Mouse (Mus musculus): ENCODE results near the gene Lrig3. TPM values are rescaled to one million over a fixed set of nuclear protein-coding genes. Genes with fewer than 3 reads are reported as not detected.

The Lrig3 gene
- polyA plus RNA-seq, 1 experiment, result 8.0 TPM

- Histone ChIP-seq H3K79me3 (ENCODE audit: low read depth) (peaks cover 24% of the 10 kb centered on the region), H3K79me2 (ENCODE audit: control insufficient read depth, insufficient read depth) (peaks cover 88% of the 10 kb centered on the region), H3K36me3 (ENCODE audit: control insufficient read depth, insufficient read depth) (peaks cover 9% of the 10 kb centered on the region), H3K27me3 (ENCODE audit: control insufficient read depth, insufficient read depth, insufficient read length) (no peaks in the 10 kb centered on the region), H3ac (ENCODE audit: control insufficient read depth, insufficient read length, low read depth) (no peak overlapping the region), H3K4me3 (ENCODE audit: insufficient read depth, poor library complexity, severe bottlenecking) (no peak overlapping the region)
- no peak for TF ChIP-seq MAX (IDR thresholded peaks at IDR 0.05)
- TF ChIP-seq MYOG (IDR thresholded peaks at IDR 0.05; ENCODE audit: control insufficient read depth, extremely low read depth, insufficient read length), result no peak
- TF ChIP-seq CEBPB (IDR thresholded peaks at IDR 0.05; ENCODE audit: low read depth), result no peak
- TF ChIP-seq MYOD1 (IDR thresholded peaks at IDR 0.05; ENCODE audit: control insufficient read depth, insufficient read length, low read depth), result no peak
- no peak for TF ChIP-seq USF1 (IDR thresholded peaks at IDR 0.05; ENCODE audit: low read depth)
- no peak for TF ChIP-seq FOSL1 (IDR thresholded peaks at IDR 0.05; ENCODE audit: insufficient read depth, low read length, poor library complexity, severe bottlenecking)
- no peak for TF ChIP-seq CTCF (IDR thresholded peaks at IDR 0.05; ENCODE audit: control insufficient read depth, insufficient read depth, insufficient read length)
Measured at GRCm38 (mm10) chr10:125988037-125988436, 22.1 kb downstream of the Lrig3 start.

GRCm38 (mm10) chr10:125989890-125990289 is 23.9 kb downstream of the Lrig3 start:
- Histone ChIP-seq H3K27me3 (ENCODE audit: control insufficient read depth, insufficient read depth, insufficient read length) (no peaks in the 10 kb centered on the region), H3K36me3 (ENCODE audit: control insufficient read depth, insufficient read depth) (peaks cover 9% of the 10 kb centered on the region), H3K4me3 (ENCODE audit: insufficient read depth, poor library complexity, severe bottlenecking) (no peak overlapping the region), H3K79me3 (ENCODE audit: low read depth) (peaks cover 27% of the 10 kb centered on the region), H3K79me2 (ENCODE audit: control insufficient read depth, insufficient read depth) (peaks cover 76% of the 10 kb centered on the region), H3ac (ENCODE audit: control insufficient read depth, insufficient read length, low read depth) (no peak overlapping the region)
- TF ChIP-seq USF1 (IDR thresholded peaks at IDR 0.05; ENCODE audit: low read depth) (no peak), FOSL1 (IDR thresholded peaks at IDR 0.05; ENCODE audit: insufficient read depth, low read length, poor library complexity, severe bottlenecking) (no peak), MAX (IDR thresholded peaks at IDR 0.05) (no peak), MYOG (IDR thresholded peaks at IDR 0.05; ENCODE audit: control insufficient read depth, extremely low read depth, insufficient read length) (no peak), CTCF (IDR thresholded peaks at IDR 0.05; ENCODE audit: control insufficient read depth, insufficient read depth, insufficient read length) (no peak), MYOD1 (IDR thresholded peaks at IDR 0.05; ENCODE audit: control insufficient read depth, insufficient read length, low read depth) (no peak), CEBPB (IDR thresholded peaks at IDR 0.05; ENCODE audit: low read depth) (no peak)

- Histone ChIP-seq H3K27me3 (ENCODE audit: control insufficient read depth, insufficient read depth, insufficient read length) (no peaks in the 10 kb centered on the region), H3ac (ENCODE audit: control insufficient read depth, insufficient read length, low read depth) (no peak overlapping the region), H3K4me3 (ENCODE audit: insufficient read depth, poor library complexity, severe bottlenecking) (no peak overlapping the region), H3K79me3 (ENCODE audit: low read depth) (peaks cover 25% of the 10 kb centered on the region), H3K79me2 (ENCODE audit: control insufficient read depth, insufficient read depth) (peaks cover 72% of the 10 kb centered on the region), H3K36me3 (ENCODE audit: control insufficient read depth, insufficient read depth) (peaks cover 9% of the 10 kb centered on the region)
- TF ChIP-seq MYOG (IDR thresholded peaks at IDR 0.05; ENCODE audit: control insufficient read depth, extremely low read depth, insufficient read length), result no peak
- TF ChIP-seq CTCF (IDR thresholded peaks at IDR 0.05; ENCODE audit: control insufficient read depth, insufficient read depth, insufficient read length), result no peak
- TF ChIP-seq CEBPB (IDR thresholded peaks at IDR 0.05; ENCODE audit: low read depth), result no peak
- no peak for TF ChIP-seq MYOD1 (IDR thresholded peaks at IDR 0.05; ENCODE audit: control insufficient read depth, insufficient read length, low read depth)
- TF ChIP-seq MAX (IDR thresholded peaks at IDR 0.05), result no peak
- no peak for TF ChIP-seq USF1 (IDR thresholded peaks at IDR 0.05; ENCODE audit: low read depth)
- TF ChIP-seq FOSL1 (IDR thresholded peaks at IDR 0.05; ENCODE audit: insufficient read depth, low read length, poor library complexity, severe bottlenecking), result no peak
Measured at GRCm38 (mm10) chr10:125990394-125990793, 24.4 kb downstream of the Lrig3 start.

GRCm38 (mm10) chr10:125991819-125992218 is 25.9 kb downstream of the Lrig3 start:
- Histone ChIP-seq H3K36me3 (ENCODE audit: control insufficient read depth, insufficient read depth) (peaks cover 19% of the 10 kb centered on the region), H3ac (ENCODE audit: control insufficient read depth, insufficient read length, low read depth) (no peak overlapping the region), H3K4me3 (ENCODE audit: insufficient read depth, poor library complexity, severe bottlenecking) (no peak overlapping the region), H3K27me3 (ENCODE audit: control insufficient read depth, insufficient read depth, insufficient read length) (no peaks in the 10 kb centered on the region), H3K79me3 (ENCODE audit: low read depth) (peaks cover 21% of the 10 kb centered on the region), H3K79me2 (ENCODE audit: control insufficient read depth, insufficient read depth) (peaks cover 60% of the 10 kb centered on the region)
- no peak for TF ChIP-seq MYOG (IDR thresholded peaks at IDR 0.05; ENCODE audit: control insufficient read depth, extremely low read depth, insufficient read length)
- no peak for TF ChIP-seq CEBPB (IDR thresholded peaks at IDR 0.05; ENCODE audit: low read depth)
- TF ChIP-seq USF1 (IDR thresholded peaks at IDR 0.05; ENCODE audit: low read depth), result no peak
- no peak for TF ChIP-seq CTCF (IDR thresholded peaks at IDR 0.05; ENCODE audit: control insufficient read depth, insufficient read depth, insufficient read length)
- no peak for TF ChIP-seq MAX (IDR thresholded peaks at IDR 0.05)
- no peak for TF ChIP-seq FOSL1 (IDR thresholded peaks at IDR 0.05; ENCODE audit: insufficient read depth, low read length, poor library complexity, severe bottlenecking)
- TF ChIP-seq MYOD1 (IDR thresholded peaks at IDR 0.05; ENCODE audit: control insufficient read depth, insufficient read length, low read depth), result no peak

GRCm38 (mm10) chr10:125994855-125995254 is 28.9 kb downstream of the Lrig3 start:
- Histone ChIP-seq H3K4me3 (ENCODE audit: insufficient read depth, poor library complexity, severe bottlenecking) (no peak overlapping the region), H3K27me3 (ENCODE audit: control insufficient read depth, insufficient read depth, insufficient read length) (no peaks in the 10 kb centered on the region), H3K36me3 (ENCODE audit: control insufficient read depth, insufficient read depth) (peaks cover 35% of the 10 kb centered on the region), H3K79me2 (ENCODE audit: control insufficient read depth, insufficient read depth) (peaks cover 36% of the 10 kb centered on the region), H3ac (ENCODE audit: control insufficient read depth, insufficient read length, low read depth) (no peak overlapping the region), H3K79me3 (ENCODE audit: low read depth) (peaks cover 12% of the 10 kb centered on the region)
- TF ChIP-seq MAX (IDR thresholded peaks at IDR 0.05), result no peak
- no peak for TF ChIP-seq CTCF (IDR thresholded peaks at IDR 0.05; ENCODE audit: control insufficient read depth, insufficient read depth, insufficient read length)
- TF ChIP-seq MYOG (IDR thresholded peaks at IDR 0.05; ENCODE audit: control insufficient read depth, extremely low read depth, insufficient read length), result no peak
- TF ChIP-seq FOSL1 (IDR thresholded peaks at IDR 0.05; ENCODE audit: insufficient read depth, low read length, poor library complexity, severe bottlenecking), result no peak
- no peak for TF ChIP-seq MYOD1 (IDR thresholded peaks at IDR 0.05; ENCODE audit: control insufficient read depth, insufficient read length, low read depth)
- TF ChIP-seq USF1 (IDR thresholded peaks at IDR 0.05; ENCODE audit: low read depth), result no peak
- TF ChIP-seq CEBPB (IDR thresholded peaks at IDR 0.05; ENCODE audit: low read depth), result no peak
